Mouse (Mus musculus) hindbrain, embryonic 12.5 days (tissue): ENCODE results near the gene Rasa4. TPM values are rescaled to one million over a fixed set of nuclear protein-coding genes. Genes with fewer than 3 reads are reported as not detected.
"Not testable (repeated sequence)": the region's sequence is repeated elsewhere in the genome, so short reads cannot be mapped to it uniquely, and the experiment has no call there.

Experiments
- ATAC-seq: fragments of 200-750 bp; cut with Nextera tagmentation; 2 replicates; pipeline ENCODE4 v1.8.0; 2017; ENCODE audit warnings: moderate TSS enrichment; ENCODE audit not compliant: low FRiP score
- H3K27ac ChIP-seq: fragments of 300-500 bp; sonication (generic); 2 replicates; pipeline ENCODE4 v1.5.1; 2016; ENCODE audit warnings: mild to moderate bottlenecking
- H3K27me3 ChIP-seq: fragments of 300-500 bp; sonication (generic); 2 replicates; pipeline ENCODE4 v1.6.1; 2016; ENCODE audit warnings: mild to moderate bottlenecking
- H3K36me3 ChIP-seq: fragments of 300-500 bp; sonication (generic); 2 replicates; pipeline ENCODE4 v1.6.1; 2016; ENCODE audit warnings: mild to moderate bottlenecking
- H3K4me1 ChIP-seq: fragments of 300-500 bp; sonication (generic); 2 replicates; pipeline ENCODE4 v1.6.1; 2016
- H3K4me2 ChIP-seq: fragments of 300-500 bp; sonication (generic); replicated peaks from 2 replicates; pipeline ENCODE4 v1.6.1; 2016; ENCODE audit warnings: mild to moderate bottlenecking
- H3K4me3 ChIP-seq: fragments of 300-500 bp; sonication (generic); 2 replicates; pipeline ENCODE4 v1.5.1; 2016; ENCODE audit warnings: mild to moderate bottlenecking
- H3K9ac ChIP-seq: fragments of 300-500 bp; sonication (generic); 2 replicates; pipeline ENCODE4 v1.6.1; 2016; ENCODE audit warnings: mild to moderate bottlenecking, moderate library complexity
- H3K9me3 ChIP-seq: fragments of 300-500 bp; sonication (generic); replicated peaks from 2 replicates; pipeline ENCODE4 v1.6.1; 2016; ENCODE audit warnings: mild to moderate bottlenecking
- whole genome bisulfite sequencing: fragments of 180-500 bp; shearing (Covaris S2); methylation state at CpG from one replicate; pipeline ENCODE4 v1.1.7; 2016; 5-methylcytosine and 5-hydroxymethylcytosine counted together
- polyA plus RNA-seq: library from polyadenylated mRNA; unstranded; fragments of >200 nt; fragmentation: Nextera tagmentation; extraction: Ambion mirVana; gene quantifications from 2 replicates; pipeline ENCODE4 v1.2.1, GENCODE M21; 2016

Rasa4 gene
- polyA plus RNA-seq, 1 experiment from 2014 or later = 12.5 TPM

DNA sequence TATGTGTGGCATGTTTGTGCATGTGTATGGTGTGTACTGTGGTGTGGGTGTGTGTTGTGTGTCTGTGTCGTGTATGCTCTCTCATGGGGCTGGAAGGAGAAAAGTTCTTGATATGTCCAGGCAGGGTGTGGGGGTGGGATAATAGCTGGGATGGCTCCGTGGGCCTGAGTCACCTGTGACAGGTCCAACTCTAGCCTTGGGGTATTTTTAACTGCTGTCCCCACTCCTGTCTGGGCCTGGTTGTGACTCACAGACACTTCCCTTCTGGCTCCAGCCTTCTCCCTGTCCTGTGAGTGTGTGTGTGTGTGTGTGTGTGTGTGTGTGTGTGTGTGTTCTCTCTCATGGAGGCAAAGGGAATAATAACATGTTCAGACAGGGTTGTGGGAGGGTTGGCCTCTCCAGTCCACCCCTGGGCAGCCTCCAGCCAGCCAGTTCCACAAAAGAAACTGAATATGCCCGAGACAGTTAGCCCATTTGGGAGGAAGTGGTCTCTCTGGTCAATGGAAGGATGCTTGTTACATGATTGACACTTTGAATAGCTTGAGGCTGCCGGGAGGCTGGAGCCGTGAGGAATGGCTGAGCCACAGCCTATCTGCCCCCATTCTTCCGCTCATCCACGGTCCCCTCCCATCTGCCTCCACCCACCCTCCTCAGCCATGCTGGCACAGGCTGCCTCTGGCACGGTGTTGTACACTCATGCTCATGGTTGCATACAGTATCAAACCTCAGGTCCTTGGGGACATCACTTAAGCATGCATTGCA lies 10.7 kb downstream of the Rasa4 start:
- no peak overlapping the region for H3K9ac ChIP-seq
- H3K4me3 ChIP-seq = no peak overlapping the region
- H3K36me3 ChIP-seq = no peaks in the 10 kb centered on the region; the same call in 1 of the 2 replicates
- H3K27me3 ChIP-seq = peaks cover 4% of the 10 kb centered on the region
- ATAC-seq = no peak; the same call in 1 of the 2 replicates
- H3K27ac ChIP-seq = no peak overlapping the region
- no peaks in the 10 kb centered on the region for H3K9me3 ChIP-seq
- peaks cover 7% of the 10 kb centered on the region; the same call in 1 of the 2 replicates for H3K4me1 ChIP-seq
- no peak overlapping the region for H3K4me2 ChIP-seq
- WGBS = 55% methylated on average over 8 of the region's 8 CpGs

DNA sequence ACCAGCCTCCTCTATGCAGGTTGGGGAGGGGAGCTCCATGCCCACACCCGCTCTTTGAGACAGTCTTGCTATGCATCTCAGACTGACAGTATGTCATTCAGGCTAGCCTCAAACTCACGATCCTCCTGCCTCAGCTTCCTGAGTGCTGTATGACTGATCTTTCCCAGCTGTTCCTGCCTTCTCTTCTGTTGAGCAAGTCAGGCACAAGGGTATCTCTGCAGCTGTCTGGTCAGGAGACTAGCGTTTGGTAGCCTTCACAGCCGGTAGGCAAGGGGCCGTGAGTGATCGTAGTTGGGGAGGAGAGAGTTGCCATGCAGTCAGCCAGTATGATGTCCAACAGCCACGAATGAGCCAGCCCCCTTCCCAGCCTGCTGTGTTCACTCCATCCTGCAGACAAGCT lies 11.4 kb downstream of the Rasa4 start:
- Histone ChIP-seq H3K9me3 (no peaks in the 10 kb centered on the region), H3K9ac (no peak overlapping the region), H3K27ac (no peak overlapping the region), H3K36me3 (no peaks in the 10 kb centered on the region; the same call in 1 of the 2 replicates), H3K4me2 (no peak overlapping the region), H3K27me3 (peaks cover 2% of the 10 kb centered on the region; the same call in 1 of the 2 replicates), H3K4me1 (peaks cover 7% of the 10 kb centered on the region; the same call in 1 of the 2 replicates), H3K4me3 (no peak overlapping the region)
- WGBS = 74% methylated on average over 7 of the region's 7 CpGs
- ATAC-seq = no peak

DNA sequence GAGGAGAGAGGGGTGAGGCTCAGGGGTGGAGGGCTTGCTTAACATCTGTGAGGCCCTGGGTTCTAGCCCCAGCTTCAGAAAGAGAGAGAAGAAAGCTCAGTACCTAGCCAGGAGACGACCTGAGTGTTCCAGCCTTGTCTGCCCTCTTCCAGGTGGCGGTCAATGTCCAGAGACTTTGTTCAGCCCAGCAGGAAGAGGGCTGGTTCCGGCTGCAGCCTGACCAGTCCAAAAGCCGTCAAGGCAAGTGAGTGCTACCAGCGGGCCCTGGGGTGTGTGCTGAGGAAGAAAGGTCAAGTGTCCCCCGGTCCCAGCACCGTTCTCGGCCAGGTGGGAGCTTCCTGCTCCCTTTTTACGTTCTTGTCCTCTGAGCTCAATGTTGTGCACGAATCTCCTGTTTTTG lies 14.8 kb downstream of the Rasa4 start:
- Histone ChIP-seq H3K4me3 (no peak overlapping the region), H3K36me3 (no peaks in the 10 kb centered on the region), H3K27ac (no peak overlapping the region), H3K9me3 (no peaks in the 10 kb centered on the region), H3K4me1 (peaks cover 12% of the 10 kb centered on the region), H3K9ac (no peak overlapping the region), H3K4me2 (no peak overlapping the region), H3K27me3 (peaks cover 31% of the 10 kb centered on the region)
- 82% methylated on average over 10 of the region's 10 CpGs for whole genome bisulfite sequencing
- ATAC-seq = no peak

DNA sequence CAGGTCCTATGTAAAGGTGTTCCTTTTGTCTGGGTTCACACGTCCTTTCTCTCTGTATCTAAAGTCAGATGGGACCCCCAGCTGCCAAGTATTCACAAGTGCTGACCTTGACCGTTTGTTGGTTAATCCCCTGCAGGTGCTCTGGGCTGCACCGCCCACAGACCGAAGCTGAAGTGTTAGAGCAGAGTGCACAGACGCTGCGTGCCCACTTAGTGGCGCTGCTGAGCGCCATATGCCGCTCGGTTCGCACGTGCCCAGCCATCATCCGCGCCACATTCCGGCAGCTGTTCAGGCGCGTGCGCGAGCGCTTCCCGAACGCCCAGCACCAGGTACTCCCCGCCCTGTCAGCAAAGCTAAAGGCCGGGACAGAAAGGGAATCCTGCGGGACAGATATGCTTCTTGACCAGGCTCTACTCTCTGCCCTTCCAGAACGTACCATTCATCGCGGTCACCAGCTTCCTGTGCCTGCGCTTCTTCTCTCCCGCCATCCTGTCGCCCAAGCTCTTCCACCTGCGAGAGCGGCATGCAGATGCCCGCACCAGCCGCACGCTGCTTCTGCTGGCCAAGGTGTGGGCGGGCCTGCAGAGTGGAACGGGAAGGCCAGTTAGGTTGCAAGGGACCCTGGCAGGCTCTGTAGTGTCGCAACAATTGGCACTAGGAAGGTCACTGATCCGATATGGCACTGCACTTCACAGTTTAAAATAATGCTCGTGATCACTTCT lies 18.5 kb downstream of the Rasa4 start:
- Histone ChIP-seq H3K4me2 (peak overlapping the region; percentile 67), H3K4me1 (peaks cover 5% of the 10 kb centered on the region; the same call in 1 of the 2 replicates), H3K27ac (no peak overlapping the region), H3K9me3 (no peaks in the 10 kb centered on the region), H3K4me3 (peak overlapping the region; percentile 33), H3K36me3 (no peaks in the 10 kb centered on the region), H3K9ac (peak overlapping the region; percentile 51), H3K27me3 (peaks cover 33% of the 10 kb centered on the region)
- peak; percentile 61 for ATAC-seq
- 8% methylated on average over 41 of the region's 41 CpGs for whole genome bisulfite sequencing

DNA sequence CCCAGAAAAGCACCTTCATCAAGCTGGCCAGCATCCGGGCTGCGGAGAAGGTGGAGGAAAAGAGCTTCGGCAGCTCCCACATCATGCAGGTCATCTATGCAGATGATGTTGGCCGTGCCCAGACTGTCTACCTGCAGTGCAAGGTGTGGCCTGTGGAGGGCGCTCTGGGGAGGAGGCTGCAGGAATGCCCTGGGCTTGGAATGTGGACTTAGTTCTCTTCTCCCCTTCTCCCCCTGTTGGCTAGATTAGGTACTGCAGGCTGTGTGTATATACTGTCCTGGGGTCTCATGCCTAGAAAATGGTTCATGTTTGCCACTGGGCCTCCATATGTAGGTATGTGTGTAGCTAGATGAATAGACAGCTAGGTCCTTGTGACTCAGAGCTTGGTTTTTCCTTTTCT lies 20.8 kb downstream of the Rasa4 start:
- Histone ChIP-seq H3K9ac (no peak overlapping the region), H3K4me2 (no peak overlapping the region), H3K9me3 (no peaks in the 10 kb centered on the region), H3K4me3 (no peak overlapping the region), H3K27me3 (peaks cover 33% of the 10 kb centered on the region), H3K4me1 (peaks cover 5% of the 10 kb centered on the region; the same call in 1 of the 2 replicates), H3K36me3 (no peaks in the 10 kb centered on the region), H3K27ac (no peak overlapping the region)
- ATAC-seq = no peak
- 83% methylated on average over 5 of the region's 5 CpGs for WGBS

DNA sequence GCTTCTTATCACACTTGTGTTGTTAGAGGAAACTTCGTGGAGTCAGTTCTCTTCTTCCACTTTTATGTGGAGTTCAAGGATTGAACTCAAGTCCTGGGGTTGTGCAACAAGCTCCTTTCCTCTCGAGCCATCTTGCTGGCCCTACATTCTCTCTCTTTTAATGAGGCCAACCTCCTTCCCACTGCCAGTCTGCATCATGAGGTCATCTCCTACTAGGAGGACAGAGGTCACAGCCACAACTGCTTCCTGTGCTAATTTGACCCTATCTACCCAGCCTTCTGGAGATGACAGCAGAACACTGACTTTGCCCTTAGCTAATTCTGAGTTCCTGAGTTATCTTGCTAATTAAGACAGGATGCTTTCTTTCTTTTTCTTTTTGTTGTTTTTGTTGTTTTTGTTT lies 24.8 kb downstream of the Rasa4 start:
- no peak overlapping the region for H3K9ac ChIP-seq
- 72% methylated on average over 2 of the region's 2 CpGs for WGBS
- peaks cover 5% of the 10 kb centered on the region for H3K27me3 ChIP-seq
- no peak for ATAC-seq
- H3K9me3 ChIP-seq = no peaks in the 10 kb centered on the region
- H3K27ac ChIP-seq = no peak overlapping the region
- no peaks in the 10 kb centered on the region for H3K36me3 ChIP-seq
- no peak overlapping the region for H3K4me2 ChIP-seq
- no peaks in the 10 kb centered on the region for H3K4me1 ChIP-seq
- no peak overlapping the region for H3K4me3 ChIP-seq

DNA sequence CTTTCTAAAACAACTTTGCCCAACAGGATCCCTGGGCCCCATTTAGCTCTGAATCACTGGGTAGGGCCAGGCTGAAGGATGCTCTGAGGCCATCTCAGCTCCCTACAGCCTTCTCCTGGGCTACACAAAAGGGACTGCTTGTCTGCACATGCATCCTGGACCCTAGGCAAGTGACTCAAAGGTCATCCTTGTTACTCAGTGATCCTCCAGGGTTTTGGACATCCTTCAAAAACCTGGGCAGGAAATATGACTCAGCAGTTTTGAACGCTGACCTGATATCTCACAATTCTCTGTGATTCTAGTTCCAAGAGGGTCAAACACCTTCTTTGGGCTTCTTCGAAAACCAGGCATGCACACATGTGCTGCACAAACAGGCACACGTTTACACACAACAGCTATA lies 25.3 kb downstream of the Rasa4 start:
- whole genome bisulfite sequencing = 89% methylated on average over 3 of the region's 3 CpGs
- H3K4me1 ChIP-seq = no peaks in the 10 kb centered on the region
- no peak overlapping the region for H3K4me2 ChIP-seq
- no peak for ATAC-seq
- H3K4me3 ChIP-seq = no peak overlapping the region
- no peaks in the 10 kb centered on the region for H3K9me3 ChIP-seq
- H3K36me3 ChIP-seq = no peaks in the 10 kb centered on the region
- H3K27ac ChIP-seq = no peak overlapping the region
- no peaks in the 10 kb centered on the region for H3K27me3 ChIP-seq
- H3K9ac ChIP-seq = no peak overlapping the region

DNA sequence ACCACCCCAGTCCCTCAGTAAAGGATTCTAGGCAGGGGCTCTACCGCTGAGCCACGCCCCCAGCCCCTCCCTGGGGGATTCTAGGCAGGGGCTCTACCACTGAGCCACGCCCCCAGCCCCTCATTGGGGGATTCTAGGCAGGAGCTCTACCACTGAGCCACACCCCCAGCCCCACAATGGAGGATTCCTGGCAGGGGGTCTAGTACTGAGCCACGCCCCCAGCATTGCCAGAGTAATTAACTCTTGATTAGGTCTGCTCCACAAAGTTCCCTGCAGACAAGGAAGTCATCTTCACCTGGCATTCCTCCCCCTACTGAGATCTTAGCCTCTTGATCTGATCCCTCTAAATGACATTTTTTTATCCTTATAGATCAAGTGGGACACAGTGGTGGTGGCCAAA lies 29.8 kb downstream of the Rasa4 start:
- H3K27ac ChIP-seq, H3K27me3 ChIP-seq, H3K4me3 ChIP-seq, H3K9me3 ChIP-seq, ATAC-seq, H3K4me2 ChIP-seq, H3K36me3 ChIP-seq, H3K9ac ChIP-seq: not testable (repeated sequence)
- 56% methylated on average over 4 of the region's 4 CpGs for WGBS
- peaks cover 22% of the 10 kb centered on the region for H3K4me1 ChIP-seq

DNA sequence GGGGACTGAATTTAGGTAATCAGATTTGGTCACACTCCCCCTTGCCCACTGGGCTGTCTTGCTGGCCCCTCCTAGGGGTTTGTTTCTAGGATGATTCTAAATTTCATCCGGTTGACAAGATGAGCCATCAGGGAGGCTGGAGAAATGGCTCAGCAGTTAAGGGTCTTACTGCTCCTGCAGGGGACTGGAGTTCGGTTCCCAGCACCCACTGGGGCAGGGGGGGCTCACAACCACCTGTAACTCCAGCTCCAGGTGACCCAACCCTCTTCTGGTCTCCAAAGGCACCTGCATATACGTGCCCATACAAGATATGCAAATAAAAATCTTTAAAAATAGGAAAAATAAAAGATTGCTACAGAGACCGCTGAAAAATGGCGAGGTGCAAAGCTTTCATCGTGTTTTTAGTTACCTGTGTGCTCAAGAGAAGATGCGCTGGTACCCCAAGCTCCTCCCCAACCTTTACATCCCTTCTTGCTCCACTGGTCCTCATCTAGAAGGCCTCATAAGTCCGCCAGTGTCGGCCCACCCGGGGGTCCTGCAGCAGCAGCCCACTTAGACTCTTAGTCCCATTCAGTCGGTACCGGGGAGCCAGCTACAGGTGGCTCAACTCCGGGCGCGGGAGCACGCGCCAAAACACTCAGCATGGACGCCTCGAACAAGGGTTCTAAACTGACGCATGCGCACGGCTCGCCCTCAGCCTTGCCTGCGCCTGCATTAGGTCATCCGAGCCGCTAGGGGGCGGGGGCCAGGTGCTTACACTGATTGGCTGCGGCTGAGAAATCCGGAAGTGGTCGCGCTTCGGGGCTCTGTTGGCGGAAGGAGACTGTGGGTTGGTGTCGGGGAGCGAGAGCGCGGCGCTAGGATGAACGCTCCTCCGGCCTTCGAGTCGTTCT lies 32.4 kb downstream of the Rasa4 start, which contains the start of gene Polr2j:
Gene Polr2j, plus strand, starts transcription at position 741 of the 893 bp plus-strand sequence.
- 2% methylated on average over 42 of the region's 42 CpGs for WGBS
- peak; percentile 94 for ATAC-seq
- H3K36me3 ChIP-seq = peaks cover 16% of the 10 kb centered on the region

DNA sequence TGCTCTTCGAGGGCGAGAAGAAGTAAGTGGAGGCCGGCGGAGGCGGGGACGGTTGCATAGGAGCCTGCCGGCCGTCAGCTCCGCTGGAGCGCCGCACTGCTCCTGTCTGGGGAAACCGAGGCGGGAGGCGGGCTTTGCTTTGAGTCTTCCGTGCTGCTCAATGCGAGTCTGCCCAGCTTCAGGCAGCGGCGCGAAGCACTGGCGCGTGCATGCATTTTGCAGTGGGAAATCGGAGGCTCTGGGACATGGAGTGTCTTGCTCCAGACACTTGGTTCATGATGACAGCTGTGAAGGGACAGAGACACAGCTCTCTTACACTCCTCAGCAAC lies 33.0 kb downstream of the Rasa4 start:
- under 1% methylated on average over 22 of the region's 22 CpGs for WGBS
- peak overlapping the region; percentile 56; the same call in 1 of the 2 replicates for H3K27ac ChIP-seq
- peak overlapping the region; percentile 88 for H3K4me2 ChIP-seq
- no peaks in the 10 kb centered on the region for H3K27me3 ChIP-seq
- peak overlapping the region; percentile 75 for H3K4me3 ChIP-seq
- H3K9me3 ChIP-seq = no peaks in the 10 kb centered on the region
- peak; percentile 65 for ATAC-seq
- H3K4me1 ChIP-seq = peaks cover 23% of the 10 kb centered on the region
- H3K9ac ChIP-seq = peak overlapping the region; percentile 80
- peaks cover 22% of the 10 kb centered on the region for H3K36me3 ChIP-seq

More for the DNA sequence above, 32.4 kb downstream of the Rasa4 start, which contains the start of gene Polr2j:
- H3K4me3 ChIP-seq = peak within 1 kb of the TSS; percentile 75
- H3K27me3 ChIP-seq = no peaks in the 10 kb centered on the region
- H3K9me3 ChIP-seq = no peaks in the 10 kb centered on the region
- H3K4me1 ChIP-seq = peaks cover 23% of the 10 kb centered on the region
- peak within 1 kb of the TSS; percentile 88 for H3K4me2 ChIP-seq
- H3K27ac ChIP-seq = peak within 1 kb of the TSS; percentile 56; the same call in 1 of the 2 replicates
- H3K9ac ChIP-seq = peak within 1 kb of the TSS; percentile 80

DNA sequence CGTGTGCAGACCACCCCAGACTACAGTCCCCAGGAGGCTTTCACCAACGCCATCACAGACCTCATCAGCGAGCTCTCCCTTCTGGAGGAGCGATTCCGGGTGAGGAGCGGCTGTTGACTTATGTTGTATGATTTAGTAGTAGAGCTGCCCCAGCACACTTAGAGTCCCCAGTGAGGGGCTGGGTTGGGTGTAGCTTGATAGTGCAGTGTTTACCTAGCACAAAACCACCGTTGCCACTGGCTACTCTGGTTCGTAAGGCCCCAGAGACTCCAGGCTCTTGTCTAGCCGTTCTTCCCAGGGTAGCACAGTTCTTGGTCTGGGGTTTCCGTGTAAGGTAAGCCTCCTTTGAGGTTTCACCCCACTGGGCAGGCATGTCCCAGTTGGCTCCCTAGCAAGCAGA lies 38.4 kb downstream of the Rasa4 start:
- 87% methylated on average over 10 of the region's 10 CpGs for WGBS
- Histone ChIP-seq H3K4me2 (no peak overlapping the region), H3K4me3 (no peak overlapping the region), H3K36me3 (peaks cover 64% of the 10 kb centered on the region), H3K9ac (no peak overlapping the region), H3K4me1 (peaks cover 12% of the 10 kb centered on the region), H3K27me3 (no peaks in the 10 kb centered on the region), H3K27ac (no peak overlapping the region), H3K9me3 (no peaks in the 10 kb centered on the region)
- ATAC-seq = no peak
